Mouse (Mus musculus) lung, postnatal 14 days (tissue): ENCODE measurements around the gene Olfr1513.
A peak's percentile ranks its signal among the peaks of the same experiment; 100 is the strongest.
"Not testable (repeated sequence)": the region's sequence is repeated elsewhere in the genome, so short reads cannot be mapped to it uniquely, and the experiment has no call there.

Experiments used
- DNase-seq: peaks from one replicate; pipeline ENCODE4 v3.0.0; 2021

Gene Olfr1513

DNA sequence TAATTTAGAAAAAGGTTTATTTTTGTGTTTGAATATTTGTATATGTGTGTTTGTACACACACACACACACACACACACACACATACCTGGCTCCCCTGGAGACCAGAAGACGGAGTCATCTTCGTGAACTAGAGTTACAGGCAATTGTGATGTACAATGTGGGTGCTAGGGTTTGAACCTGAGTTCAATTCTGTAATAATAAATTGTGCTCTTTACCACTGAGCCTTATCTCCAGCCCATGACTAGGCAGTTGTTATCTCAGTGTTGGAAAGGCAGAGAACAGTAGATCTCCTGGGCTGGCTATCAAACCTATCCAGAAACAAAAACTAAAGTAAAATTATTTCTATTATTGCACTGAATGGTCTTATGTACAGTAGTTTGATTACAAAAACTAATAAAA lies 50.1 kb downstream of the Olfr1513 start:
- DNase-seq, result no peak

DNA sequence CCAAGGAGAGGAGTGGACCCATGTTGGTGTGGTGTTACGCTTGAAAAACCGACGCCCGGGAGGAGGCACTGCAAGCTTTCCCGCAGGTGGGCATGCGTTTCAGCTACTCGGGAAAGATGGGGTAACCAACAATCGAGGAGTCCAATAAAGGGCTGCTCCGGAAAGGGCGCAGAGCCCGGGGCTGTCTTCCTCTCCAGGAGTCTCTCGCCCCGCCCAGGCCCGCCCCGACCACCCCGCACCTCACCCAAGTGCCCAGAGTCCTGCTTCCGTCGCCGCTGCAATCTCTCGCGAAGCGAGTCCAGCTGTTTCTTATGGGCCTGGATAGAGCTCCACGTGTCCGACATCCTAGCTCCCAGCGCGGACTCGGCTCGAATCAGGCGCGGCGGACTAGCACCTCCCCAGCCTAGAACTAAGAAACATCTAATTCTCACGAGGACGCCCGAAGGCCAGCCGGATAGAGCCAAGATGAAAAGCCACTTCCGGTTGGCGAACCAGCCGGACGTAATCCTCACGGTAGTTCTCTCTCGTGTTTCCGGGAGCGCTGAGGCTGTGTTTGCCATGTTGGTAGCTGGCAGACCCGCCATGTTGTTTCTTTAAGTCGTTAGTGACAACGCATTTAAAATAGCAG lies 51.5 kb downstream of the Olfr1513 start, which contains the start of gene Mettl3:
Gene Mettl3 (minus strand): TSS at position 485 of the 628 bp plus-strand sequence.
- peak; percentile 93 for DNase-seq

DNA sequence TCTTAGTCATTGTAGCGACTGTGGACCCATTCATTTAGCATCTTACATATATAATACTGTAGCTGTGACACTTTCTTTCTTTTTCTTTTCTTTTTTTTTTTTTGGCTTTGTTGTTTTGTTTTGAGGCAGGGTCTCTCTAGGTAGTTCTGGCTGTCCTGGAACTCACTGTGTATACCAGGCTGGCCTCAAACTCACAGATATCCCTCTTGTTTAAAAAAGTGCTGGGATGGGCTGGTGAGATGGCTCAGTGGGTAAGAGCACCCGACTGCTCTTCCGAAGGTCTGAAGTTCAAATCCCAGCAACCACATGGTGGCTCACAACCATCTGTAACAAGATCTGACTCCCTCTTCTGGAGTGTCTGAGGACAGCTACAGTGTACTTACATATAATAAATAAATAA lies 52.7 kb downstream of the Olfr1513 start:
- not testable (repeated sequence) for DNase-seq
